Mouse (Mus musculus): ENCODE measurements around the gene Dlgap4.

Gene Dlgap4

GRCm38 (mm10) chr2:156741998-156742397 is 128.5 kb downstream of the Dlgap4 start:
- DNase-seq (ENCODE audit: low spot score) = no peak

DNA sequence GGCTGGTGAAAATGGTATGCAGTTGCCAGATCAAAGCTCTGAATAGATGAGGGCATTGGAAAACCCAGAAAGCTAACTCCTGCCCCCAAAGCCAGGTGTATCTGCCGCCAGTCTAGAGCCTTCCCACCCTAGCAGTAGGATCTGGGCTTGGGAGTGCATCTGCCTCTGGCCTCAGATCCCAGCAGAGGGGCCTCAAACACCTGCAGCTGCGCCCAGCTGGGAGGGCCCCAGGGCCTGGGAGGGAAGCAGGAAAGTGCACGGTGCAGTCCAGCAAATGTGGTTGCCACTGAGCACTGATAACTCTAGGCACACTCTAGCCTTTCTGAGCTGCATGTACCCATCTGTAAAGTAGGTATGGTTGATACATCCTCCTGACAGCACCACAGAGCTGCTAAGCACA is 129.7 kb downstream of the Dlgap4 start:
- DNase-seq (ENCODE audit: low spot score) = no peak

- DNase-seq (ENCODE audit: low spot score) = no peak
Measured at GRCm38 (mm10) chr2:156744414-156744813, 130.9 kb downstream of the Dlgap4 start.

DNA sequence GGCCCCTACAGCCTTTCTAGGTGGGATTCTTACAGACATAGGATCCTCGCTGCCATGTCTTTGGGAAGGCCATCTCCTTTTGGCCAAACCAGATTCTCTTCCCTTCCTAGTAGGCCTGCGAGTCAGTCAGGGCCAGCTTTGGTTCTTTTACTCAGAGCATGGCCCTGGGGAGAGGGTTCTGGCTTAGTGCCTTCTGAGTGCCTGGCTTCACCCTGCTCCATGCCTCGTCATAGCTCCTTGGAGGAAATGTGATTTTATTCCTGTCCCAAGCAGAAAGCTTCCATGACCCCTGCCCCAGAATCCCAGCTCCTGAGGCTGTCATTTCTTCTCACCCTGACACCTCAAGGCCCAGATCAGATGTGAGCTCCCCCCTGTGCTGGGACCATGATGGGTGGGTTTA is 133.8 kb downstream of the Dlgap4 start:
- DNase-seq (ENCODE audit: low spot score) = no peak

GRCm38 (mm10) chr2:156749687-156750086 is 136.2 kb downstream of the Dlgap4 start:
- no peak for DNase-seq (ENCODE audit: low spot score)

DNA sequence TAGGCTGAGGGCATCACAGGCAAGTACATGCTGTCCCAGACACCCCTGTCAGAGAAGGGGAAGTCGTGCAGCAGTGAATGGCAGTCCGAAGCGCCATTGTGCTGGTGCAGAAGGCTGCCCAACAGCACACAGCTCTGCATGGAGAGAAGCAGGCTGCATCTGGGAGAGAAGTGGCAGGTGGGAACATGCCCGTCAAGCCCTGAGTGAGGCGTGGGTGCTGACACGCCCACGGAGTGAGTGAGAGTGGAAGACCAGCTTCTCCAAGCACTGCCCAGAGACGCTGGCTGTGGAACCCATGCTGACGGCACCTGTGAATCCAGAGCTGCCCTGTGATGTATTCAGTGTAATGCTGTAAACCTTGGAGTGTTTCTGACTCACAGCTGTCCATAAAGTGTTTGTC is 143.4 kb downstream of the Dlgap4 start:
- no peak for DNase-seq (ENCODE audit: low spot score)

DNA sequence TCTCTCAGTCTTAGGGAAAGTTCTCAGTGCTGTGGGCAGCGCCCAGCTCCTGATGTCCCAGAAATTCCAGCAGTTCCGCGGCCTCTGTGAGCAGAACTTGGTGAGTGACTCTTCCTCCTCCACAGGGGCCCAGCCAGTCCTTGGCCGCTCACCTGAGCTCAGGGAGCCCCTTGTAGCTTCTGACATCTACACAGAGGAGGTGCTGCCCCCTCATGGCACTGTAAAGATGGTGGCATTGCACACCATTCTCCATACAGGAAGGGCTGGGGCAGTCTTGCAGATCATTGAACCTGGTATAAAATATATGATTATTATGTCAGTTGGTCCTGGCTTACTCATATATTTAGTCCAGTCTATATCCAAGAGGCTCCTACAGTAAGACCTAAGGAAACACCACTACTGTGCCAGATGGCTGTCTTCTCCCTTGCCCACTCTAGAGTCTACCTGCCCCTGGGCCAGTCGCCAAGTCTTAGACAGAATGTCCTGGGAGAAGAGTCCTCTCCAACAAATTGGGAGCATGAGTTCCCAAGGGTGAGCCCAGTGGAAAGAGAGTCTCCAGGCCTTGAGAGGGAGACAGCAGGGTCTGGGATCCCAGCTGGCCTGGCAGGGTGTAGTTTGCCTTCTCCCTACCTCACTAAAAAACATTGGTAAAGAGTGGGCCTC is 147.5 kb downstream of the Dlgap4 start:
- no peak for DNase-seq (ENCODE audit: low spot score)

DNA sequence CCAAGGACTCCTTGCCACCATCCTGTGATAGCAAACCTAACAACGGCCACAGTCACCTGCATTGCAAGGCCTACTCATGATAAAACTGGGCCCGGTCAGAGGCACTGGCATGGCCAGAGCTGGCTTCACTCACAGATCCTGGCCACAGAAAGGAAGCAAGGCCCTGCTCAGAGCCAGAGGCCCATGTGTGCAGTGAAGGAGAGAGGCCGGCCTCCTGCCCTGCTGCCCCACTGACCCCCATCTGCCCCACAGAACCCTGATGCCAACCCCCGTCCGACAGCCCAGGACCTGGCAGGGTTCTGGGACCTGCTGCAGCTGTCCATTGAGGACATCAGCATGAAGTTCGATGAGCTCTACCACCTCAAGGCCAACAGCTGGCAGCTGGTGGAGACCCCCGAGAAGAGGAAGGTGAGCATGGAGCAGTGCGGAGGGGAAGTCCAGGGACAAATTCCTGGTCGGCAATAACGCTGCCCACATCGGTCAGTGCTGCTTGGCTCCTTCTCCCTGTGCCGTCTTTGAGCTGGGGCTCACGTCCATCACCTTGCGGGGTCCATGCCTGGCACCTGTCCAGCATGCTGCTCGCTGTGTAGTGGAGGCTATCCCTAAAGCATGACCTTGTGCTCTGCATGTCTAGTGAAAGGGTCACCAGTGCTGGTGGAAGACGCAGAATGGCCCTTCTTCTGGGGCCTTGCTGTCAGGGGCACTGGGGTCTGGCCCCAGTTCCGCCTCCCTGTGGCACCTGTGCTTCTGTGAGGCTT is 148.2 kb downstream of the Dlgap4 start:
- no peak for DNase-seq (ENCODE audit: low spot score)

DNA sequence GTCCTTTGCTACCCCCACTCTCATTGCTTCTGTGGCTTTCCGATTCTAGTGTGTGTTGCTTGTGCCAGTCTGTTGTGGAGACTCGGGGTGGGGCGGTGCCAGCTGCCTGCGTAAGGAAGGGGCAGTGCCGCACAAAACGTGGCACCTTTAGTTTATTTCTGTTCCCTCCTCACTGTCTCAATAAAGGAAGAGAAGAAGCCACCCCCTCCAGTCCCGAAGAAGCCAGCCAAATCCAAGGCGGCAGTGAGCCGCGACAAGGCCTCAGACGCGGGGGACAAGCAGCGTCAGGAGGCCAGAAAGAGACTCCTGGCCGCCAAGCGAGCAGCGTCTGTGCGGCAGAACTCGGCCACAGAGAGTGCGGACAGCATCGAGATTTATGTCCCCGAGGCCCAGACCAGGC is 149.0 kb downstream of the Dlgap4 start:
- no peak for DNase-seq (ENCODE audit: low spot score)

GRCm38 (mm10) chr2:156763101-156763500 is 149.6 kb downstream of the Dlgap4 start:
- DNase-seq (ENCODE audit: low spot score) = no peak

DNA sequence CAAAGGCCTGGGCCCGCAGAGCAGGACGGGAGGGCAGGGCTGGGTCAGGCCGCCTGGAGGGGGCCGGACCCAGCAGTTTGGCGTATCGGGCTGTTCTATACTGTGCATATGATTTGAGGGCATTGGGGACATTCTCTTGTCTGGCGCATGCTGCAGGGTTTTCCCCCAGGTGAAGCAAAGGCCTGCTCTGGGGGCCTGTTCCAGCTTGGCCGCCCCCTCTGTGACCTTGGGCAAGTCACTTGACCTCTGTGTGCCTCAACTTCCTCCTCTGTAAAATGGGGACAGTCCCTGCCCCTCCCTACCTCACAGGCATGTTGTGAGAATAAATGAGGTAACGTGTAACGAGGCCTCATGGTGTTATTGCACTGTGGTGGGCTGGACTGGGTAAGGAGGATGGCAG is 150.5 kb downstream of the Dlgap4 start:
- no peak for DNase-seq (ENCODE audit: low spot score)

- DNase-seq (ENCODE audit: low spot score) = no peak
Measured at GRCm38 (mm10) chr2:156764747-156765146, 151.2 kb downstream of the Dlgap4 start.

DNA sequence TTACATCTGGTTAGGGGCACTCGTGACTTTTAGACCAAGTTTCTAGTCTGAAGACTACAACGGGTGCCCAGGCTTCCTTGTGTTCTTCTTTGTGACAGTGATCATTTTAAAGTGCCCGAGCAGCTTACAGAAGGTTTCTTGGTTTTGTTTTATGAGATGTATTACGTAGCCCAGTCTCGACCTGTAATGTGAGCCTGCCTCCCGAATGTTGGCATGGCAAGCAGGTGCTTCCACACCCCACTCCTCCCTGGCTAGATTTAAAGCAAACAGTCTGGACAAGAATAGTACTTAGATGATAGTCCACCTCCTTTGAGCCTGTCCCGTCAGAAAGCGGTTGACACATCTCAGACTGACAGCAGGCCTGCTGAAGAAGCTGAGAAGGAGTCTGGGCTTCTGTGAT is 152.1 kb downstream of the Dlgap4 start:
- DNase-seq (ENCODE audit: low spot score) = no peak

- DNase-seq (ENCODE audit: low spot score) = no peak
Measured at GRCm38 (mm10) chr2:156766227-156767019, 152.9 kb downstream of the Dlgap4 start.

- DNase-seq (ENCODE audit: low spot score) = no peak
Measured at GRCm38 (mm10) chr2:156767108-156767507, 153.6 kb downstream of the Dlgap4 start.

DNA sequence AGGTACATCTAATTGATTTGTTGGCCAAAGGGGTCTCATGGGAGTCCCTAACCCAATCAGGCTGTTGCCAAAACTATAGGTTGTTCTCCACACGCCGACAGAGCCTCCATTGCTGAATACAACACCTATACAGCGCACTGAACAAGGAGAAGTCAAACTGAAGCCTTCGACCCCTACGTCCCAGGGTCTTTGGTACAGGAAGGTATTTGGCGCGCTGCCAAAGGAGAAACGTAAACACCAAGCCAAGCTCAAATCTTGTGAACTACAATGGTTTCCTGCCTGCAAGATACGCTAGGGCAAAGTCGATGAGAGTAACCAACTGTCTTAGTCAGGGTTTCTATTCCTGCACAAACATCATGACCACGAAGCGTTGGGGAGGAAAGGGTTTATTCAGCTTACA is 155.8 kb downstream of the Dlgap4 start:
- DNase-seq (ENCODE audit: low spot score) = no peak

- no peak for DNase-seq (ENCODE audit: low spot score)
Measured at GRCm38 (mm10) chr2:156773470-156773869, 160.0 kb downstream of the Dlgap4 start.

DNA sequence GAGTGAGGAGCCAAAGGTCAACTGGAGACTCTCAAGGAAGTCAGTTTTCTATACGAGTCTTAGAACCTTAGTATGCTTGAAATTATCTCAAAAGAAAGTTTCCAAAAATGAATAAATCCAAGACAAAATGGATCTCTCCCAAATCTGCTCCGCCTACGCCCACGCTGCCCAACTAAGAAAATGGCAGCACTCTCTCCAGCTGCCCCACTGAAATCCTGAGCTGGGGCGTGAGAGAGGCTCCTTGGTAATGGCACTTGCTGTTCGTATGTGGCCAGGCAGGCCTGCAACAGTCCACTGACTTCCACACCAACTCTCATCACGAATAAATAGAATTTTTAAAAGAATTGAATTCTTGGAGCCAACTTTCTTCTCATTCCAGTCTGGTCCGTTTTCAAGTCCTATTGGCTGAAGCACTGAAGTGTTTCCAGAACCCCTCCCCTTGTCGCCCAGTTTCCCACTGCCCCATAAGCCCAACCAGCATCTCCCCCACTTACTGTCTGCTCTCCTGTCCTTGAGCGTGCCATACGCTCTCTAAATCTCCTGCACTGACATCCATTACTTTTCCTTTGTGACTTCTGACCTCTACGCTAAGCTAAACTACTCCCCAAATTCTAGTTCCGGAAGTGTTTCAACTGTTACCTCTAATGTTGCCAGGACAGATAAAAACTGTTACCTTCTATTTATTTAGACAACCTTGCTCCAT is 160.7 kb downstream of the Dlgap4 start:
- no peak for DNase-seq (ENCODE audit: low spot score)

GRCm38 (mm10) chr2:156774738-156775454 is 161.4 kb downstream of the Dlgap4 start, which contains the start of gene Myl9:
Gene Myl9, plus strand, starts transcription at chr2:156775420.
- DNase-seq (ENCODE audit: low spot score) = no peak

GRCm38 (mm10) chr2:156775455-156776435 is 162.2 kb downstream of the Dlgap4 start:
- no peak for DNase-seq (ENCODE audit: low spot score)

Measured in urinary bladder, postnatal 25 days (tissue).